Mouse (Mus musculus) cerebellum, adult 11 months (tissue): Measurements from ENCODE around the gene Fgf9.

Source experiments
- DNase-seq: peaks from one replicate; pipeline ENCODE4 v3.0.0; 2022

Fgf9 gene

DNA sequence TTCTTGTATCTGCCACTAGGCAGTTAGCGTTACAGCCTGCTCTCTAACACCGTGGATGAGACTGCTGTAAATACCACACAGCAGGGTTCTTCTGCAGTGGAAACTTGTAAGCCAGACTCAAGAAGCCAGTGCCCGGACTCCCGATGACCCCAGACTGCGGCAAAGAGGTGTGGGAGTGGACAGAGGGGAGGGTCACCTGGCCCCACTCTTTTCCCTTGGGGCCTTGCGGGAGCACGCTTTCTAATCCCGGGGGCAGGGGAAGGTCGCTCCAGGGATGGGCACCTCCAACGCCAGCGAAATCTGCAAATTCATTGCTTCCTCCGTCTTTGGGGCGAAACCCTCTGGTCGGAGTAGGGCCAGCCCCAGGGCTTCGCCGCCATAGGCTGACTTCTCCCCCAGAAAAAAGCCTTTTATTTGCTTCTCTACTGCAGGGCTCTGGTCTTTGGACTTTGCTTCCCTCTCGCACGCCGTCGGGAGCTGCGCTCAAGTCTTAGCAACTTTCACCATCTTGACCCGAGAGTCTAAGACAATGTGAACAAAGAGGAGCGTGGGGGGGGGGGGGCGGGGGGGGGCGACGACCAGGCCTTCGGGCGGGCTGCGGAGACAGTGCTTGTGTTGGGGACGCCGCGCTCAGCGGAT is at the start of gene Fgf9:
Gene Fgf9 (plus strand): TSS at position 67 of the 639 bp plus-strand sequence.
- DNase-seq, result peak; percentile 45

GRCm38 (mm10) chr14:58034567-58034966 is 35.8 kb upstream of the Fgf9 start:
- peak; percentile 54 for DNase-seq

DNA sequence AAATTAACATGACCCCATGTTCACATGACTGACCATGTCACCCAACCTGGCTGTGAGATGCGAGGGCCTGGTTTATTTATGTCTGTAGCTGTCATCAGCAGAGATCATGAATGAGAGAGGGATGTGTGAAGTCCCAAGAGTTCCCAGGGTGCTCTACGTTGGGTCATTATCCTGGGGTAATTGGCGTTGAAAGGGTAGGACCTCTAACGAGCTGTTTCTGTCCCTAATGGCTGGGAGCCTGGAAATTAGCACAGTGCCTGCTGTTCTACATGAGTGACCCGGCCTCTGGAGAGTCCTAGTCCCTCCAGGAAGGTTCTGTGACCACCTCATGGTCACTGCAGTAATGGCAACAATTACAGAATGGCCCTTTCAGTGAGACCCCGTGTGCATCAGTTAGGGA is 34.2 kb upstream of the Fgf9 start:
- no peak for DNase-seq

DNA sequence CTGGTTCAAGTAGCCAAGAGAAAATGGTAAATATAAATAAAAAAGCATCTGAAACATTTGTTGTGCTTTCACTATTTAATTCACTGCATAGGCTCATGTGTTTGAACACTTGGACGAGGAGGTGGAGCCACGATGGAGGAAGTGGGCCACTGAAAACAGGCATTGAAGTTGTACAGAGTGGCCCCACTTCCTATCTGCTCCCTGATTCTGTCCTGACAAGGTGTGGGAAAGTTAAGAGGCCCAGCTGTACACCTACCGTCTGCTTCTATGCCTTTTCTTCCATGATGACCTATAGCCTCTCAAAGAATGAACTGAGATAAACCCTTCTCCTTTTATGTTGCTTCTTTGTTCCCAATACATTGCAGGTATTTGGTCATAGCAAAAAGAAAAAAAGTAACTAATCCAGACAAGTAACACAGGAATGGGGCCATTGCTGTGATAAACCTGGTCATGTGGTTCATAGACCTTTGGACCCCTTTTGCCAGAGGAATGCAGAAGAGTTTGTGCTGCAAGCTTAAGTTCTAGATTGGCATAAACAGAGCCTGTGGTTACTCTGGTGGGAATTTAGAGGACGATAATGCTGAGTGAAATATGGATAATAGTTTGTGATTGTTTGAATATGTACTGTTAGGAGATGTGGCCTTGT is 23.6 kb upstream of the Fgf9 start:
- no peak for DNase-seq

GRCm38 (mm10) chr14:58050691-58051090 is 19.7 kb upstream of the Fgf9 start:
- DNase-seq, result no peak

DNA sequence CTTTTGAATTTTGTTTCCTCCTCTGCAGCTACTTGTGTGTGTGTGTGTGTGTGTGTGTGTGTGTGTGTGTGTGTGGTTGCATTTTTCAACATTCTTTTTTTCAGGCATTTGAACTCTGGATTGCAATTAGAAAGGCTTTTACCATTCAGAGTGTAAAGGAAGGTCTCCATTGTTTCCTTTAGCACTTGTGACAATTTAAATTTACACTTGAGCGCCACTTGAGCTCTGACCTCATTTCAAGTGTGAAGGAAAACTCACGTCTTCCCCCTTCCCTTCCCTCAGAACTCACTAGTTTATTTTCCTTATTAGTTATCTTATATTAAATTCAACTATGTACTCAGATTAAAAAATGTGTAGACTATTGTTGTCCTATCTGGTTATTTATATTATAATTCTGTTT is 2.8 kb upstream of the Fgf9 start:
- no peak for DNase-seq

- DNase-seq, result no peak
Measured at GRCm38 (mm10) chr14:58068641-58069040, 1.7 kb upstream of the Fgf9 start.

- DNase-seq, result no peak
Measured at GRCm38 (mm10) chr14:58069927-58070326, 420 bp upstream of the Fgf9 start.

GRCm38 (mm10) chr14:58071120-58071641 is 834 bp downstream of the Fgf9 start:
- DNase-seq, result peak; percentile 73

GRCm38 (mm10) chr14:58071830-58072770 is 1.8 kb downstream of the Fgf9 start:
- DNase-seq, result peak; percentile 86

DNA sequence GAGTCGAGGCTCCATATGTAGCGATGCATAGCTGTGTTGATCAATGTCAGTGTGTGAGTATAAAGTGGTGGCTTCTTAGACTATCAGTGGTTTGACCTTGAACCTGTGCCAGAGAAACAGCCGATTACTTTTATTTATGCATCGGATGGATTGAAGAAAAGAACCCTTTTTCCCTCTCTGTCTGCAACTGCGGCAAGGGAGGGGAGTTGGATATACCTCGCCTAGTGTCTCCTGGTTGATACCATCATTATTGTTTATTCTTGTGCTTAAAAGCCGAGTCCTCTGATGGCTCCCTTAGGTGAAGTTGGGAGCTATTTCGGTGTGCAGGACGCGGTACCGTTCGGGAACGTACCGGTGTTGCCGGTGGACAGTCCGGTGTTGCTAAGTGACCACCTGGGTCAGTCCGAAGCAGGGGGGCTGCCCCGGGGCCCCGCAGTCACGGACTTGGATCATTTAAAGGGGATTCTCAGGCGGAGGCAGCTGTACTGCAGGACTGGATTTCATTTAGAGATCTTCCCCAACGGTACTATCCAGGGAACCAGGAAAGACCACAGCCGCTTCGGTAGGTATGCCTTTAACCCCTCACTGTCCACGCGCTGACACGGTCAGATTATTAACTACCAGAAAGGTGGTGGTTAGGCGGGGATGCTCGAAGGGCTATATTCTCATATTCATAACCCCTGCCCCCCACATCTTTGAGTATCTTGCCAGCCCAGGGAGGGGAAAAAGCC is 2.6 kb downstream of the Fgf9 start:
- DNase-seq, result no peak

GRCm38 (mm10) chr14:58073936-58074335 is 3.6 kb downstream of the Fgf9 start:
- no peak for DNase-seq

- DNase-seq, result peak; percentile 62
Measured at GRCm38 (mm10) chr14:58074621-58075432, 4.5 kb downstream of the Fgf9 start.

- DNase-seq, result peak; percentile 65
Measured at GRCm38 (mm10) chr14:58075433-58076029, 5.2 kb downstream of the Fgf9 start.

- DNase-seq, result peak; percentile 83
Measured at GRCm38 (mm10) chr14:58076030-58076521, 5.7 kb downstream of the Fgf9 start.

DNA sequence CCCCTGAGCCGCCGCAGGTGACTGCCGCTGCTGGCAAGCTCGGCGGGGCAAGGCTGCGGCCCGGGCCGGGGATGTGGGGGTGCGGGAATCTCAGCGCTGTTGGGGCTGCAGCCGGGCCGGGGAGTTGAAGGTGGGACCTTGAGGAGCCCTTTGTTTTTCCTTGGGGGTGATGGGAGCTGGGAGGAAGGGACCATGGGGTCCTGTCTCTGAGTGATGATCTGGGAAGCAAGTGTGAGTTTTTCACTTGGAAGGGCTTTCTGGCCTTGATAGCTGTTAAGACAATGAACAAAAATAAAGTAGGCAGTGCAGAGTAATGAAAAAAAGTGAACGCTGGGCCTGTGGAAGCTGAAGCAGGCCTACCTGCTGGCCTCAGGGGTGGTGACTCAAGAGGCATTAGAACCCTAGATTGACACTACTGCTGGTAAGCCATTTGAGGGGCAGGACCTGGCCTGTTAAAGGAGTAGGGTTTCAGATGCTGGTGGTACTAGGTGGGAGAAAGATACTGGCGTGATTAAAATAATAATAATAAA is 6.4 kb downstream of the Fgf9 start:
- no peak for DNase-seq

- no peak for DNase-seq
Measured at GRCm38 (mm10) chr14:58079471-58079870, 9.1 kb downstream of the Fgf9 start.

DNA sequence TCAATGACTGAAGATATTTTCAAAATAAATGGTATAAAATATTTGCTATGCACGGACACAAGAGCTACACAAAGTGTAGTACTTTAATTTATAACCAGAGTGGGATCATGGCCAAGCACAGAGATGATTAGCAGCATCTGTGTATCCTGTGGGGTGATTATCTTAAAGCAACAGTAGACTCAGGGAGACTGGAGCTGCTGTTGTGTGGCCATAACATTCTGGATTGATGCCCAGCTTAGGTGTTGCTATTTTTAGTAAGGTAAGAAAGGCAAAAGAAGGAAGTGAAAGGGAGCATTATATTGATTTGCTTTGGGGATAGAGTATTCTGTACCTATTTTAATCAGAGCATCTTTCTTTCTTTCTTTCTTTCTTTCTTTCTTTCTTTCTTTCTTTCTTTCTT is 11.6 kb downstream of the Fgf9 start:
- DNase-seq, result no peak

DNA sequence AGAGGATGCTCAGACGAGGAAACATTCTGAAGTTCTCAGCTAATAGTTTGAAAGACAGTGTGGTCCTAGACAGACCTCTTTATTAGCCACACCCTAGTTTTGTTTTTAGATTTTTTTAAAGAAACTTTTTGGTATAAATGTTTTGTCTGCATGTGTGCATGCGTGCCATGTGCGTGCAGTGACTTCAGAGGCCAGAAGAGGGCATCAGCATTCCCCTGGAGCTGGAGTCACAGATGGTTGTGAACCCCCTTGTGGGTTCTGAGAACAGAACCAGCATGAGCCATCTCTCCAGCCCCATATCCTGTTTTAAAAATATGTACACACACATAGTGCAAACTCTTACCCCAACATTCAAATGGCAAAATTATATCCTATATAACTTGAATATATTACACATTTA is 13.9 kb downstream of the Fgf9 start:
- no peak for DNase-seq

- DNase-seq, result no peak
Measured at GRCm38 (mm10) chr14:58087326-58087725, 17.0 kb downstream of the Fgf9 start.

DNA sequence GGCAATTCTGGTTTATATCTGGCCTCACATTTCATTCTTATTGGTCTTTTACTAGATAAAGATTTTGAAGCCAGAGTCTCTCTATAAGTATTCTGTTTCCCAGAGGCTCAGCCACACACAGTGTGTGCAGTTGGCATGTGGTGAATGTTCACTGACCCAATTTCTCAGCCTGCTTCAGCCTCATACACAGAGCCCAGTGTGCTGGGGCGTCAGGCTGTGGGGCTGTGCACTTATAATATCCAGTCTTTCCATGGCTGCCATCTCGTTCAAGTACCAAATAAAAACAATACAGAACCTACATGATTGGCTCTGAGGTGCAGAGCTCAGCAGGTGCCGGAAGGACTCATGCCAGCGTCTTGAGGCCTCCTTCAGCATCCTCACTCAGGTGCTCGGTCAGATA is 19.1 kb downstream of the Fgf9 start:
- peak; percentile 45 for DNase-seq
